Mouse (Mus musculus): ENCODE measurements around the gene Gsc2.

Gene Gsc2

DNA sequence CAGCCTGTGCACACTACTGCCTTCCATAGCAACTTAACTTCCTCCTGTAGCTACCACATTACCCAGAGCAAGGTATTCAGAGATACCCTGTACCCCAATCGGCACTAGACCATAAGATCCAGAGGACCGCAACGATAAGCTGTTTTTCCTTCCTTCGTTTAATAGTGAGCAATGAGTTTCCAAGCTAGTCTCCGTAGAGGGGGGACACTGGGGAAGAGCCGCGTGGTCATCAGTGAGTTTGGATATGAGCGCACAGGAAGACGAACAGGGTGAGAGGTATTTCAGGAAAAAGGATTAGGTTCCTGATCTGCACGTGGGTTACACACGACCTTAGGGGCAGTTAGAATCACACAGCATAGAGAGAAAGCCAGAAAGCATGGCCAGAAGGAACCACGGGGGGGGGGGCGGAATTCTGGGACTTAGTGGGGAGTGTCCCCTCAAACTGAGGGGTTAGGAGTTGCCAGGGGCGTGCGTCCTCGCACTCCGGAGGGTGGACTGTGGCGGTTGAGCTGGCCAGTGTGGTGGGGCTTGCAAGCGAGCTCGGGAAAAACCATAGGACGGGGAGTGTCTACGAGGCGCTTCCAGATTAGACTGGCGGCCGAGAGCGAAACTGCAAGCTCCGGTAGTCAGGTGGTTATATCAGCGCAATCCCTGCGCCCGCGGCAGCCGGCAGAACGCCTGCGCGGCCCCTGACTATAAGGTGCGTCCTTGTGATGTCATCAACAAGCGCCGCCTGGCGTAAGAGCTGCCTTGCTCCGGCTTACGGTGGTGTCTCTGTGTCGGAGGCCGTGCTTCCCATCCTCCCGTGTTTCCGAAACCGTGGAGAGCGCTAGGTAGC, 6.7 kb upstream of the Gsc2 start:
- DNase-seq, result peak; percentile 98 to 99

DNA sequence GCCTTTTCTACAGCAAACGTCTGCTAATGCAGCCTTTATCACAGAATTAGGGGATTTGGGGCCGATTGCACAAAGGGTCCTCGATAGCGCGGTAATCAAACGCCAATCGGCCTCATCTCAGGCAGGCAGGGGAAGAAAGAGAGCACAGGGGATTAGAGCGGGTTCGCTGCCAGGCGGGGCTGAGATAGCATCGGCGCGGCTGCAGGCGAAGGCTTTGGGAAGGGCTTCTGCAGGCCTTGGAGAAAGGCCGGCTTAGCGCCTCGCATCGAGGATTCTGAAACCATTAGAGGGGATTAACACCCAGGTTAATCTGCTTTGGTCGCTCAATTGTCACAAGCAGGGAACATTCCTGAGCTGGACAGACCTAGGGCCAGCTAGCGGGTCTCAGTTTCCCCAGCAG, 5.7 kb upstream of the Gsc2 start:
- no peak for DNase-seq

DNA sequence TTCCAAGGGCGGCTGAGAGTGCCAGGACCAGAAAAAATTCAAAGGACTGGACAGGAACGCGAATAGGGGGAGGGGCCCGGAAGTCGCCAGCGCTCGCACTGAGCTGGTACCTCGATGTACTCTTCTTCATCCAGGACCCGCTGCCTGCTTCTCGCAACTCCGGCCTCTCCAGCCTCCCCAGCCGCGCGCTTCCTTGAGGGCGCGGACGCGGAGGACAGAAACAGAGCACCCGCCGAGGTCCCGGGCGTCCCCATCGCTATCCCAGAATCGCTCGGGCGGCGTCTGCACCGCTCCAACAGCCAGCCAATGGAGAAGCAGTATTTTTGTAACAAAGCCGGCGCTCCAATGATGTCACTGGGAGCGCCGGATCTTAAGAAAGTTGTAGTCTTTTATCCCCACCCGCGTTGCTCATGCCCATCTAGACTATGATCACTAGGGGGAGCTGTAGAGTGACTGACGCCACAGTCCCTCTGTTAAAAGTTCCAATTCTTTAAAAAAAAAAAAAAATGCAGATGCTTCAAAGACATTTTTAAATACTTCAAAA, 3.7 kb downstream of the Gsc2 start, which contains the start of gene Ess2:
Ess2 (minus strand) TSS at position 297 of the 544 bp plus-strand sequence.
- DNase-seq, result peak; percentile 93 to 94

DNA sequence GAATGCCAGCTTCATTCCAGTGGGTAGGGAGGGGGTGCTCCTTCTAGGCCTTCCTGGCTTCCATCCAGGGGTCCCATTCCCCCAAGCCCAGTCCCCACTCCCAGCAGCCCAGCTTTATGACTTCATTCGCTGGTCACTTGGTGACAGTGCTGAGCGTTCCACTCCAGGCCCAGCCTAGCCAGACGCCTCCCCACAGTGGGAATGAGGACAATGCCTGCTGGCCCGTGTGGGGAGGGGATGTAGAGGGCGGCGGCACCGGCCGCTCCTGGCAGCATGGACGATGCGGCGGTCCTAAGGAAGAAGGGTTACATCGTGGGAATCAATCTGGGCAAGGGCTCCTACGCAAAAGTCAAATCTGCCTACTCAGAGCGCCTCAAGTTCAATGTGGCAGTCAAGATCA, 16.4 kb downstream of the Gsc2 start, which contains the start of the genes Dgcr2 and Tssk2:
Dgcr2 (minus strand) TSS at position 101 of the 400 bp plus-strand sequence.
Tssk2 (plus strand) TSS at position 176 of the 400 bp plus-strand sequence.
- no peak for DNase-seq

DNA sequence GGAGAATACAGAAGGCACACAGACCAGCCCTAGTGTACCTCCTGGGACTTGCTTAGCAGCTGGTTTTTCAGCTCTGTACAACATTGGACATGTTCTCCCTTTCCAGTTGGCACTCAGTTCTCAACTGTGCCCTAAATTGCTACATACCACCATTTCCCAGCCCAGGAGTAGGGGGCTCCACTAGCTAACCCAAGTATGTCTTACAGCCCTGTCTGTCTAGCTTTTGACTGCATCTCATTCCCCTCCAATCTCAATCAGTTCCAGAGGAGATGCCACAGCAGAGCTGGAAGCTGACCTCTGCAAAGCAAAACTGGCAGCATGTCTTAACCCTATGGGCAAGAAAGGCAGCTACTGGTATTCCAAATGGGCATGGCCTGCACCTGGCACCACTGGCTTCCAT, 18.8 kb downstream of the Gsc2 start:
- DNase-seq, result no peak

DNA sequence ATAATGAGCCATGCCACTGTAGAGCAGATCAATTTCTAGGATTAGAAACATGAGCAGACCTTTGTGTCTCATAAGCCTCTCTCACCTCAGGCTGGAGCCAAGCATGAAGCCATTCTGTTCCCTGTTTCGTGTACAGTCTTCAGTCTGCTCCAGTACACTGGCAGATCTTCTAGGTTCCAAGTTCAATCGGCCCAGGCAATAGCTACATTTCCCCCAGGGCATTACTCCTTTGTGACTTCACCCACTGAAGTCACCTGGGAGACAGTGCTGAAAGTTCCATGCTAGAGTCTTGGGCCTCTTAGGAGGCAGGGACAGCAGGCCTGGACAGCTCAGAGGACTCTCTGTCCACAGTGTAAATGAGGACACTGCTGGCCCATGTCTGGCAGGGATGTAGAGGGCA, 20.9 kb downstream of the Gsc2 start, which contains the start of gene Tssk1:
Tssk1 (plus strand) TSS at position 301 of the 400 bp plus-strand sequence.
- DNase-seq, result no peak

DNA sequence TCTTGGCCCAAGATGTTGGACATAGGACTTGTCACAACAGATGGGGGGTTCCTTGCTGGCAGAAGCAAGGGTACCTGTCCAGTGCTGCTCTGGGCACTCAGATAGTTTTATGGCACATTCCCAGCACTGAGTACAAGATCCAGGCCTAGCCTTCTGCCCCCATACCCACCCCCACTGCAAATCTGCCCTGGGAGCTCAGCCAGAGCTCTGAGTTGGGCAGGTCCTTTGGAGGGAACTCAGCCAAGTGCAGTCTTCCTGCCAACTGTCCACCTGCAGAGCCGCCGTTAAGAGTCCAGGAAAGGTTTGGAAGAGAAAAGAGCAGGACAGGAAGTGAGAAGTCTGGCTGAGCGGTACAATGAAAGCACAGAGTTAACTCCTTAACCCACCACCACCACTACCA, 22.3 kb downstream of the Gsc2 start:
- DNase-seq, result peak; percentile 93 to 95

DNA sequence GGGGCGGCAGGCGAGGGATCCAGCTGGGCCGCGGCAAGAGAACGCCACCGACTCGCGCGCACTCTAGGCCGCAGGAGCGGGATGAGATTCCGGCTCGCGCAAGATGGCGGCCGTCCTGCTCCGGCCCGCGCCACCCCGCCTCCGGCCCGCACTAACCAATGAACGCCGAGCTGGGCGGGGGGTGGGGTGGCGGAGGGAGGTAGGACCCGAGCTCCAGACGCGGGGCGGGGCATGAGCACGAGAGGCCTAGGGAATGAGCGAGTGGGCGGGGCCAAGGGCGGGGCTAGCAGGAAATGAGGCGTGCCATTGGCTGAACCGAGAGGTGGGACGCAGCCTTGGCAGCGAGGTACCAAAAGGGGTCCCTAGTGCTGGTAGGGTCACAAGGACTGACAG, 23.3 kb downstream of the Gsc2 start, which contains the start of gene Gm20518:
Gm20518 (minus strand) TSS at position 105 of the 393 bp plus-strand sequence.
- peak; percentile 100 for DNase-seq

DNA sequence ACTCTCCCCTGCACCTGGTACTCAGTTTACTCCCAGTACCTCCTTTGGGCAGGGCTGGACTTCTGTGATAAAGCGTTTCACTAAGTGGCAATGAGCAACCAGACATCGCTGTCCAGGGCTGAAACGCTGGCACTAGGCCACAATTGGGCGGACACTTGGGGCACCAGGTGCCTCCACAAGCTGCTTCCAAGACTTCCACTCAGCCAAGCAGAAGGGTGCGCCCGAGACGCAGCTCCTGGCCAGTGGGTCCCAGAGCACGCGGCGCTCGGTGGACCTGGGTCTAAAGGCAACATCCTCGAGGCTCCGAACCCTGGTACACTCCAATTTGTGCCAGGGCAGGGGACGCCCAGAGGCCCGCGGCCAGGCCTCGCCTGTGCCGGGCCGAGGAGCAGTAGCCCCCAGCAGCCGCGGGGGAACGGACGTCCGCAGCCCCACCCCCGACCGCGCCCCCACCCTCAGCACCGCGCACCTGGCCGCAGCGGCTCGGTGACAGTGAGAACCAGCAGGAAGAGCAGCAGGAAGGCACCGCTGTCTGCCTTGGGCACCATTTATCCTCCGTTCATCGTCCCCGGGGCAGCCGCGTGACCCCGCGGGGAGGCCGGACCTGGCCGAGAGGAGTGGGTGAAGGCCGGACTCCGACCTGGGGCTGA, 23.8 kb downstream of the Gsc2 start:
- DNase-seq, result peak; percentile 97

DNA sequence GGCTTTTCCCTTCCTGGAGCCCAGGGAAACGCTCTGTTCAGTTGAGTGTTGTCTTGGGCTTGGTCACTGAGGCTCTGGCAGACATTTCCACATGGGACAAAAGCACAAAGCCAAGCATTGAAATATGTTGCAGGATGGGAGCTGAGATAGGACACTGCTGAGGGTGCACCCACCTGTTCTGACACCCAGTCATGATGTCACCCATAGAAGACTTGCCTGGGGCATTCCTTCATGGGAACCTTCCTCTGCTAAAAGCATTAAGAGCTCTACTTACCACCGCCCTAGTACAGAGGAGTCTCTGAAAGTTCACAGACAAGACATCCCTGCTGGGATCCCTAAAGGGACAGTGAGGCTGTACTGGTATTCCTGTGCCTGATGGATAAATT, 24.5 kb downstream of the Gsc2 start:
- DNase-seq, result peak in 1 of 2 experiments; percentile 46

DNA sequence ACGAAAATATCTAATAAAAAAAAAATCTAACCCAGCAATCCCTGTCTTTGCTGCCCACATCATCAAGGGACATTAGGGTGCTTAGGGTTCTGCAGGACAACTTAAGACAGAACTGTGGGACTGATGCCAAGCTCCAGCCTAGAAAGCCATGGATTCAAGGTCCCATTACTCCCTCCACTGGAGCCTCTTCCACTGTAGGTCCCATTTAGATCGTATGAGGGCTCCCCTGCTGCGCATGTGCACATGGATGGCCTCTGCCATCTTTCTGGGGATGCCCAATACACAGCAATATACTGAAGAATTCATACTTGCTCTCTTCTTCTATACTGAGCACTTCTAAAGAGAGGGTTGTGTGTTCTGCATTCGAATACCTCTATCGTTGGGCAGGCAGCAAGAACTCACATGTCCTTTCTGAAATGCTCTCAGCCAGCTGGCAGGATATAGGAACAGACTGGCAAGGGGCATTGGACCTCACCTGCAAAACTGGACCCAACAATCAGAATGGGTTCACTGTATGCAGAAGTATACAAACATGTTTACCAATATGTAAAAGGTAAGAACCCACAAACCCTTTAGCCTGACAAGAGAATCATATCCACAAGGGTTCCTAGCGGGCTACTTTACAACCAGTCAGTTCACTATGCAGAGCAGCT, 25.0 kb downstream of the Gsc2 start:
- peak; percentile 39 to 44 for DNase-seq

DNA sequence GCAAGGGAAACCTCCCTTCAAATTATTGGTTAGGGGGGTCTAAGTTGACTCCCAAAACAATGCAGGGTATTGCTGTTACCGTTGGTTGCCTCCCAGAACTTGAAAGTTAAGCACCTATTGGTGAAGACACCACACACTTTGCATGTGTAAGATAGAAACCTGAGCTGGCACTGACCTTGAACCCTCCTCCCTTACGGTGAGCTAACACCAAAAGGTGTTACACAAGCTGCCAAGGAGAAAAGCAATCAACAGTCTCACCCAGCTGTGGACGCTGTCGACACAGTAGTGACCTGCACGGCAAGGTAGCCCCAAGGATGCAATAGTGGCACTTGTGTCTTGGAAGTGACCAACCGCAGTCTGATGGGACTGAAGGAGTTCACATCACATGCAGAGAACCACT, 30.7 kb downstream of the Gsc2 start:
- no peak for DNase-seq

DNA sequence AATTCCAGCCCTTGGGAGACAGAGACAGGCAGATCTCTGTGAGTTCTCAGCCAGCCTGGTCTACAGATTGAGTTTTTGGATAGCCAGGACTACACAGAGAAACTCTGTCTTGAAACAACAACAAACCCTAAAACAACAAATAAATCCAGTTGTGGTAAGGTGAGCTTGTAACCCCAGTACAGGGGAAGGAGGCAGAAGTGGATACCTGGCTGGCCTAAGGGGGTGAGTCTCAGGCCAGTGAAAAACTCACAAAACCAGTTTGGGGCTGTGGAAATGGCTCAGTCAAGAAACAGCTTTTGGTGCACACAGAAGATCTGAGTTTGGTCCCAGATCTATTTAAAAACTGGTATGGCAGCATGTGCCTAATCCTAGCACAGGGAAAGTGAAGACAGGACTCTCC, 32.7 kb downstream of the Gsc2 start:
- DNase-seq, result no peak

DNA sequence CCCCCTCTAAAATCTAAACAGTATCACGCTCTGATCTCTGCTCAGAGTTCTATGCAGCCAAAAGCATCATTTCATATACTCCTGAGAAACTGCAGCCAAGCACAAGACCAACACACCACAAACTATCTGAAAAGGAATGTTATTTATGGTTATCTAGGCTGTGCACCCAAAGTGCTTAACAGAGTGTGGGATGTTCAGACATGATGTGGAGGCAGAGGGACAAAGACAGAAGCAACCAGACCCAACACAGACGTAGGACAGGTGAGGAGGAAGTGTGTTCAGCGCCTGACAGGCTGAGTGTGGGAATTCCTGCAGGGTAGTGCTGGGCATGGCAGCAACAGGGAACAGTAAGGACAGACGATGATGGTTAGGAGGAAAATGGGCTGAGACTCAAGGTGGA, 35.3 kb downstream of the Gsc2 start:
- no peak for DNase-seq

DNA sequence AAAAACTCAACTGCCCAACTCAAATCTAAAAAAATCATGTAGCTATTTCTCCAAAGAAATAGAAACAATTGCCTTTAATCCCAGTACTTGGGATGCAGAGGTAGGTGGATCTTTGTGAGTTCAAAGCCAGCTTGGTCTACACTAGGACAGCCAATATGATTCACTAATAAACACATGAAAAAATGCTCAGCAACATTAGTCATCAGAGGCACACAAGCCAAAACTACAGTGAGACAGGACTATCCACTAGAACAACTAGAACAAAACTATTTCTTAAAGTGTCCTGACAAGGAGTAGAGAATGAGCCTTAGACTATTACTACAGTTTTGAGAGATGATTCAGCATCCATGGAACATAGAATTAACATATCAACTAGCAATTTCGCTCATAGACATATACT, 38.8 kb downstream of the Gsc2 start:
- DNase-seq, result no peak

DNA sequence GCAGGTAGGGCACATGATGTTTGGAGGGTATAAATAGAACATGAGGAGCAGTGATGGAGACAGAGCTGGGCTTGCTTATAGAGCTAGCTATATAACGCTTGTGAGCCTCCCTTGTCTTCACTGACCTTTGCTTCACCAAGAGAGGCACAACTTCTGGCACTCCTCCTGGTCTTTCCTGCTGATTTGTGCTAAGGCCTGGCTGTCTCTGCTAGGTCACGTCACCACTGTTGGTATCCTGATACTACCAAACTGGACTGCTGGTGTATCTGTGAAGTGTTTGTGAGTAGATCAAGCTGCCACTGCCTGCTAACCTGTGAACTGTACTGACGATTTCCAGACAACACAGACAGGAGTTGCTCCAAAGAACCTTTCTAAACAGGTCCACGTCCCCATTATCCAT, 39.7 kb downstream of the Gsc2 start:
- no peak for DNase-seq

DNA sequence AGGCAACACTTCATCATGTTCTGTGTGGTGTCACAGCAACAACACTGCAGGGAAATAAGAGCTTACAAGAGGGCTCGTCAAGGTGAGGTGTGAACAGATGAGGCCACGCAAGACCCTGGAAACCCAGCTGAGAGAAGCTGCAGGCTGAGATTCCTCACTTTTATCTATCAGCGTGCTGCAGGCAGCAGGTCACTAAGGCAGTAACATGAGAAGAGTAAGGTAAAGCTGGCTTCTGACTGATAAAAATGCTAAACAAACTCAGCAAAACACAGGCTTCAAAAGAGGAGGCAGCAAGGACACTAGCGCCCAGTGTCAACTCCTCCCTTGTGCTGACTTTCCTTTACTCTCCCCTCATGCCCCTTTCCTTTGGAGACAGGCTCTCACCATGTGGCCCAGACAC, 41.9 kb downstream of the Gsc2 start:
- no peak for DNase-seq

DNA sequence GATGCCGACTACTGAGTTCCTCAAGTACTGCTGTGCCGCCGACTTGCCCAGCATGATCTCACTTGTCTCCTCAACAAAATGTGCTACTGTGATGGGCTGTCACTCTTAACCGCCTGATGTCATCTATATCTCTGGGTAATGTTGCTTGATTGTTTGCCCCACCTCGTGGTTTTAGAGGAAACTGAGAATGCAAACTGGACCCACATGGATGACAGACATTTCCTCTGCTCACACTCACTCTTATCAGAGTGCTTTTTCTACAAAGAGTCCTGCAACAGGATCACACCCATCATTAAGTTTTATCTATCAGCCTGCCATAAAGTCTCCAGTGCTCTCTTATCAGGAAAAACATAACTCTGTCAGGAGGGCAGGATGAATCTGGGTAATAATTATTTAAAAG, 43.6 kb downstream of the Gsc2 start:
- no peak for DNase-seq

DNA sequence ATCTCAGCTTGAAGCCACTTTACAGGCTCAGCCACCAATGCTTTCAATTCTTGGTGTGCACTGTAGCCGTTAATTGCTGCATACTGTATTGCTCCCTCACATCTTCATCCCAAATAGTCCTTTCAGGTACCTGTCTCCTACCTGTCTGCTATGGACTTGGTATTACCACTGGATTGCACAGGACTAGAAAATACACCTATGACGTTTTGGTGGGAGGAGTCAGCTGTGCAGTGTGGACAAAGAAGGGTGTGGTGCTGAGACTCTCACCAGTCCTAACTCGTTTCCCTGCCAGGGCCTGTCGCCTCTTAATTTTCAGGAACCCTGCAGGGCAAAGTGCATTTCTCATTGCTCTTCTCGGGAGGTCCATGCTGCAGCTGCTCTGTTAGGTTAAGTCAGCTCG, 49.1 kb downstream of the Gsc2 start:
- peak in 1 of 2 experiments; percentile 23 for DNase-seq

DNA sequence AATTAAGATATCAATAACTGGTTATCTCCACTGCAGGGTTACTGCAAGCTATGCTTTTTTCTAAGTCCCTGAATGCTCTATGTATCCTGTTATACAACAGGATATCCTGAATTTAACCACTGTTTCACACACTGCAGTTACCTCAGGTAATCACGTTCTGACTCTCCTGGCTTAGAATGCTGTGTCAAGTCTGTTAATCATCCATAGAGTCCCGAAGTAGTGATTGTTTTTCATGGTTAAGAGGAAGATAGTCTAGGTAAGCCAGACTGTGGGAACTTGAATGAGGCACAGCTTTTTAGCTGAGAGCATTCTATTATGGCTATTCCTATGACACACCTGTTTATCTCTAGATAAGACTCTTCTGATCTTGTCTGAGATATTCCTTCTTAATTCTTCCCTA, 49.6 kb downstream of the Gsc2 start:
- no peak for DNase-seq
